Mouse (Mus musculus): Measurements from ENCODE around the gene Slu7.

GRCm38 (mm10) chr11:43463204-43463603, 29.7 kb downstream of the Slu7 start:
- TF ChIP-seq POLR2A (IDR thresholded peaks at IDR 0.05; ENCODE audit: control insufficient read depth, low read depth, low read length), result no peak
- no peak for TF ChIP-seq CTCF (IDR thresholded peaks at IDR 0.05; ENCODE audit: control insufficient read depth, insufficient read depth, insufficient replicate concordance, low read depth, low read length)
